Comparison of ENCODE assay signal across 10 mouse cellular contexts in the genomic region with DNA sequence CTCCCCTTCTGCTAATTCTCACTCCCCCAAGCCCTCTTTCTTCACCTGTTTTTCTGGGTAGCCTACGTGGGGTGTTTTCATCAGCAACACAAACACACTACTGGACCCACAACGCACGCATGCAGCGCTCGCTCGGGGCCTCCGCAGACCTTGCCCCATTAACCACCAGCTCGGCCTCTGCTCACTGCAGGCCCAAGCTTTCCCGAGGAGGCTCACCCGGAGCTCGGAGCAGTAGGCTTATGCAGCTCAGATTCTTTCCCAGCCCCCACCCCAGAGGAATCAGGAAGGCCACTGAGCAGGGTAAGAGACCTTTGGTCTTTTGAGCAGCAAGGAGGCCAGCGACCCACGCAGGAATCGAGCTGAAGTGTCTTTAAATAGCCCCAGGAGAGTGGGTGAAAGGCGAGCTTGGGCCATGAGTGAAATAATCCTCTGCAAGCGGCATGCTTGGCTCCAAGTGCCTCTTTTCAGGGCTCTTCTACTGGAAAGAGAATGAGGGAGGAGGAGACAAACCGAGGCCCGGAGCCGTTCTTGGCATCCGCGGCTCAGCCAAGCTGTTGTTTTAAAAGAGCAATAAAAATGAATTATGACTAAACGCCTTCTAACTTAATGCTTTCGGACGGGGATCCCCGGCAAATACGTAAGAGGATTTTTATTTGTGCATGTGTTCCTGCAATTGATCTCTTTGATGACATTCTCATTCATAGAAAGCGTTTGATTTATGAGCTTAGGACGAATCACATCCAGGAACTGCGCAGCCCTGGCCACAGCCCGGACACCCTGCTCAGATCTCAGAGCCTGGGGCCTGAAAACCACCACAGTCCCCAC. TPM values are rescaled to one million over a fixed set of nuclear protein-coding genes. Genes with fewer than 3 reads are reported as not detected.
DNase-seq lines count a peak whose midpoint lies in the region; ATAC-seq and TF ChIP-seq lines count a peak whose summit lies in the region.
"Had no signal": no experiment of that assay in that cellular context is flagged by ENCODE, and none has a peak within 500 bp of the region (broad histone marks: within the 10 kb centered on the region; RNA-seq: fewer than 3 reads in every experiment).

No protein-coding gene starts in this region.

- peak overlapping the region; percentile 89 for H3K27ac ChIP-seq in heart, embryonic 10.5 days
- 0 out of 2 replicates have a peak overlapping the region, but pooled peaks have one; percentile 39 for H3K27ac ChIP-seq in embryonic facial prominence, embryonic 11.5 days (replicated peaks; ENCODE audit: low read depth, low read length)
- peak overlapping the region; percentile 17 for H3K27ac ChIP-seq in kidney, adult 2 months (ENCODE audit: insufficient read depth, low read depth, low read length)

- TF ChIP-seq POLR2A in kidney, adult 2 months (IDR thresholded peaks at IDR 0.05; ENCODE audit: low read depth, low read length) = no peak

- WGBS in heart, embryonic 10.5 days = 4% methylated on average over 30 of the region's 30 CpGs
- under 1% methylated on average over 30 of the region's 30 CpGs for WGBS in embryonic facial prominence, embryonic 11.5 days
- 16% methylated on average over 30 of the region's 30 CpGs for WGBS in kidney, adult 2 months

- H3K9ac ChIP-seq in embryonic facial prominence, embryonic 11.5 days (replicated peaks; ENCODE audit: low read length) = peak overlapping the region; percentile 43

- peaks cover 55% of the 10 kb centered on the region for H3K4me1 ChIP-seq in heart, embryonic 10.5 days
- H3K4me1 ChIP-seq in embryonic facial prominence, embryonic 11.5 days (ENCODE audit: control insufficient read depth, insufficient read depth, low read length) = no peaks in the 10 kb centered on the region; the same call in 1 of the 2 replicates
- H3K4me1 ChIP-seq in kidney, adult 2 months (ENCODE audit: control insufficient read depth, insufficient read depth, low read length) = peaks cover 7% of the 10 kb centered on the region; the same call in 1 of the 2 replicates

- H3K4me2 ChIP-seq in embryonic facial prominence, embryonic 11.5 days (ENCODE audit: low read depth, low read length) = peak overlapping the region; percentile 21

- peak; percentile 80 for DNase-seq in heart, embryonic 10.5 days (ENCODE audit: low spot score)
- no peak for DNase-seq in heart, adult 9 months (ENCODE audit: low spot score in 2 of 2)
- peak; percentile 17 for DNase-seq in embryonic facial prominence, embryonic 11.5 days (ENCODE audit: low spot score)
- DNase-seq in kidney, adult 2 months = peak; percentile 83
- peak; percentile 82 for DNase-seq in lung, postnatal 10 days
- DNase-seq in layer of hippocampus, adult 11-12 months (ENCODE audit: low spot score) = no peak
- no peak for DNase-seq in c-Kit-positive CD71-positive TER-119-positive erythroid progenitor cells, embryonic 14.5 days (ENCODE audit: low spot score)
- DNase-seq in gastrocnemius, adult 8-10 months (ENCODE audit: low spot score in 2 of 2) = no peak

- peak overlapping the region; percentile 89 for H3K4me3 ChIP-seq in heart, embryonic 10.5 days
- peak overlapping the region; percentile 21 for H3K4me3 ChIP-seq in embryonic facial prominence, embryonic 11.5 days (ENCODE audit: low read depth, low read length)
- peak overlapping the region; percentile 11; the same call in 1 of the 2 replicates for H3K4me3 ChIP-seq in kidney, adult 2 months (ENCODE audit: insufficient read depth, low read depth, low read length)

- H3K9me3 ChIP-seq in heart, embryonic 10.5 days = no peaks in the 10 kb centered on the region
- no peaks in the 10 kb centered on the region for H3K9me3 ChIP-seq in embryonic facial prominence, embryonic 11.5 days (replicated peaks; ENCODE audit: control insufficient read depth, low read length)
- H3K9me3 ChIP-seq: G1E had no signal

- no peak for TF ChIP-seq CTCF in kidney, adult 2 months (conservative IDR thresholded peaks at IDR 0.05; ENCODE audit: insufficient read depth, insufficient read length, low read depth, low read length)

- no peaks in the 10 kb centered on the region for H3K36me3 ChIP-seq in heart, embryonic 10.5 days
- H3K36me3 ChIP-seq in embryonic facial prominence, embryonic 11.5 days (replicated peaks; ENCODE audit: control insufficient read depth, insufficient read depth, low read depth, low read length) = no peaks in the 10 kb centered on the region
- H3K36me3 ChIP-seq in kidney, adult 2 months (ENCODE audit: control insufficient read depth, insufficient read depth, low read length) = no peaks in the 10 kb centered on the region
- H3K36me3 ChIP-seq: G1E had no signal

- H3K27me3 ChIP-seq in heart, embryonic 10.5 days (ENCODE audit: insufficient read depth, poor library complexity, severe bottlenecking) = peaks cover 97% of the 10 kb centered on the region
- peaks cover 72% of the 10 kb centered on the region for H3K27me3 ChIP-seq in embryonic facial prominence, embryonic 11.5 days (ENCODE audit: control insufficient read depth, insufficient read depth, low read length)
- H3K27me3 ChIP-seq in kidney, adult 2 months (replicated peaks; ENCODE audit: control insufficient read depth, insufficient read depth, low read length) = no peaks in the 10 kb centered on the region

- no peak for ATAC-seq in embryonic facial prominence, embryonic 11.5 days (replicated peaks; ENCODE audit: insufficient number of reproducible peaks, low FRiP score, low TSS enrichment, low read depth)

RNA-seq across cellular contexts. Expression of a gene that starts 2.6 kb away (rescaled TPM):
- 1.00 and 4.1 TPM in 2 replicates for polyA plus RNA-seq in heart, embryonic 10.5 days (2016; fragmentation: Nextera tagmentation; extraction: Ambion mirVana)
- polyA plus RNA-seq in embryonic facial prominence, embryonic 11.5 days (2014; fragmentation: Nextera tagmentation; extraction: Ambion mirVana) = 1.1 TPM in 2 replicates
- polyA plus RNA-seq in kidney, adult 2 months (2012; rRNA removed) = 1.2 and 1.3 TPM in 2 replicates
- under 1 TPM in 2 of 4 experiments, not detected in 2; 0.16 to 0.17 TPM for total RNA-seq in gastrocnemius, adult 8-10 months (2022)
- total RNA-seq: hematopoietic stem cell, adult 5-6 weeks had no signal
- polyA plus RNA-seq: G1E had no signal

RNA-seq across cellular contexts. Expression of a gene that starts 3.9 kb away (rescaled TPM):
- polyA plus RNA-seq in heart, embryonic 10.5 days (2016; fragmentation: Nextera tagmentation; extraction: Ambion mirVana) = 4.3 and 10.3 TPM in 2 replicates
- 19.4 and 24.1 TPM in 2 replicates for polyA plus RNA-seq in embryonic facial prominence, embryonic 11.5 days (2014; fragmentation: Nextera tagmentation; extraction: Ambion mirVana)
- polyA plus RNA-seq in kidney, adult 2 months (2012; rRNA removed) = 1.3 and 1.6 TPM in 2 replicates
- total RNA-seq in gastrocnemius, adult 8-10 months (2022) = under 1 TPM; 0.19 to 0.65 (median 0.58) TPM
- total RNA-seq: G1E had no signal
- polyA plus RNA-seq: G1E had no signal

RNA-seq across cellular contexts. Expression of a gene that starts 16.6 kb away (rescaled TPM):
- 0.07 and 1.5 TPM in 2 replicates for polyA plus RNA-seq in heart, embryonic 10.5 days (2016; fragmentation: Nextera tagmentation; extraction: Ambion mirVana)
- polyA plus RNA-seq in embryonic facial prominence, embryonic 11.5 days (2014; fragmentation: Nextera tagmentation; extraction: Ambion mirVana) = 0.13 and 0.22 TPM in 2 replicates
- 0.19 and 0.22 TPM in 2 replicates for polyA plus RNA-seq in kidney, adult 2 months (2012; rRNA removed)
- total RNA-seq in gastrocnemius, adult 8-10 months (2022) = under 1 TPM in 1 of 4 experiments, not detected in 3; 0.13 TPM
- total RNA-seq: hematopoietic stem cell, adult 5-6 weeks had no signal
- polyA plus RNA-seq: G1E had no signal

RNA-seq across cellular contexts. Expression of a gene that starts 30.8 kb away (rescaled TPM):
- polyA plus RNA-seq in heart, embryonic 10.5 days (2016; fragmentation: Nextera tagmentation; extraction: Ambion mirVana) = 0.17 and 1.4 TPM in 2 replicates
- 0.31 and 0.34 TPM in 2 replicates for polyA plus RNA-seq in embryonic facial prominence, embryonic 11.5 days (2014; fragmentation: Nextera tagmentation; extraction: Ambion mirVana)
- 2.8 TPM in 2 replicates for polyA plus RNA-seq in kidney, adult 2 months (2012; rRNA removed)
- total RNA-seq in gastrocnemius, adult 8-10 months (2022) = 1 to 10 TPM; 1.8 to 2.8 (median 2.1) TPM
- total RNA-seq: G1E had no signal
- polyA plus RNA-seq: G1E had no signal

RNA-seq across cellular contexts. Expression of a gene that starts 43.7 kb away (rescaled TPM):
- 0.58 and 6.0 TPM in 2 replicates for polyA plus RNA-seq in heart, embryonic 10.5 days (2016; fragmentation: Nextera tagmentation; extraction: Ambion mirVana)
- polyA plus RNA-seq in embryonic facial prominence, embryonic 11.5 days (2014; fragmentation: Nextera tagmentation; extraction: Ambion mirVana) = 0.39 and 1.4 TPM in 2 replicates
- polyA plus RNA-seq in kidney, adult 2 months (2012; rRNA removed) = 6.9 and 8.1 TPM in 2 replicates
- total RNA-seq in gastrocnemius, adult 8-10 months (2022) = 1 to 10 TPM; 1.2 to 1.9 (median 1.5) TPM
- polyA plus RNA-seq: G1E had no signal

Comparison
In these comparisons a context has a peak if more than half of its experiments do, and no peak if none do; other contexts are left out.
1. DNase-seq: peak in heart, embryonic 10.5 days (single experiment), embryonic facial prominence, embryonic 11.5 days (single experiment), kidney, adult 2 months (single experiment) and lung, postnatal 10 days (single experiment); none in heart, adult 9 months (0 of 2), layer of hippocampus, adult 11-12 months (single experiment), c-Kit-positive CD71-positive TER-119-positive erythroid progenitor cells, embryonic 14.5 days (single experiment) and gastrocnemius, adult 8-10 months (0 of 2).
2. H3K27ac ChIP-seq: peak in every context shown above with its lines; median percentile 89 in heart, embryonic 10.5 days; 39 in embryonic facial prominence, embryonic 11.5 days; 17 in kidney, adult 2 months.
3. H3K4me3 ChIP-seq: peak in every context shown above with its lines; median percentile 89 in heart, embryonic 10.5 days; 21 in embryonic facial prominence, embryonic 11.5 days; 11 in kidney, adult 2 months.